Mouse (Mus musculus) CH12.LX (cell line): ENCODE measurements at regions not wholly inside any gene's neighbourhood (a gene's known extent, or its start where the extent isn't known, plus 50 kb on each side); places are given as distances from the start of the nearest gene placed in this dataset.

Source experiments
- CHD2 ChIP-seq: IDR thresholded peaks from 2 replicates; pipeline ENCODE4 v1.6.1; 2011; ENCODE audit warnings: low read length, improper control_type of control experiment
- CTCF ChIP-seq, 2 experiments: IDR thresholded peaks in 1 of 2; conservative IDR thresholded peaks in 1 of 2; 2 replicates each; pipeline ENCODE4 v1.5.1; 2011 to 2012; ENCODE audit warnings: low read depth in 2 of 2, low read length in 2 of 2, improper control_type of control experiment in 1 of 2, inconsistent platforms in 1 of 2, mild to moderate bottlenecking in 1 of 2, moderate library complexity in 1 of 2
- E2F4 ChIP-seq: IDR thresholded peaks from 2 replicates; pipeline ENCODE4 v1.6.1; 2011; ENCODE audit warnings: low read depth, low read length, improper control_type of control experiment; ENCODE audit not compliant: insufficient replicate concordance
- EP300 ChIP-seq: IDR thresholded peaks from 2 replicates; pipeline ENCODE4 v1.6.1; 2011; ENCODE audit warnings: low read length, improper control_type of control experiment
- GABPA ChIP-seq: IDR thresholded peaks from 2 replicates; pipeline ENCODE4 v1.6.1; 2012; ENCODE audit warnings: low read depth, low read length, improper control_type of control experiment, inconsistent platforms; ENCODE audit not compliant: insufficient replicate concordance
- HCFC1 ChIP-seq: IDR thresholded peaks from 2 replicates; pipeline ENCODE4 v1.6.1; 2012; ENCODE audit warnings: low read depth, mild to moderate bottlenecking, inconsistent platforms, low read length, improper control_type of control experiment
- KAT2A ChIP-seq: IDR thresholded peaks from 2 replicates; pipeline ENCODE4 v1.6.1; 2012; ENCODE audit warnings: low read length, improper control_type of control experiment, inconsistent platforms; ENCODE audit not compliant: insufficient replicate concordance
- MAX ChIP-seq: IDR thresholded peaks from 2 replicates; pipeline ENCODE4 v1.6.1; 2011; ENCODE audit warnings: low read length, improper control_type of control experiment
- MXI1 ChIP-seq: IDR thresholded peaks from 2 replicates; pipeline ENCODE4 v1.6.1; 2011; ENCODE audit warnings: mild to moderate bottlenecking, low read depth, low read length, improper control_type of control experiment
- MYC ChIP-seq: IDR thresholded peaks from 2 replicates; pipeline ENCODE4 v1.6.1; 2011; ENCODE audit warnings: low read depth, mild to moderate bottlenecking, improper control_type of control experiment, low read length
- NRF1 ChIP-seq: IDR thresholded peaks from 2 replicates; pipeline ENCODE4 v1.6.1; 2014; ENCODE audit warnings: low read depth, mild to moderate bottlenecking, inconsistent platforms, low read length, improper control_type of control experiment, moderate library complexity
- POLR2A ChIP-seq: IDR thresholded peaks from 2 replicates; pipeline ENCODE4 v1.6.1; 2011; ENCODE audit warnings: low read depth, mild to moderate bottlenecking, improper control_type of control experiment, low read length
- RCOR1 ChIP-seq: conservative IDR thresholded peaks from 2 replicates; pipeline ENCODE4 v1.6.1; 2012; ENCODE audit warnings: low read depth, mild to moderate bottlenecking, inconsistent platforms, low read length, improper control_type of control experiment
- USF2 ChIP-seq: conservative IDR thresholded peaks from 2 replicates; pipeline ENCODE4 v1.6.1; 2011; ENCODE audit warnings: low read depth, low read length, improper control_type of control experiment

- TF ChIP-seq USF2 = no peak
- no peak for TF ChIP-seq CHD2
- TF ChIP-seq MAX = peak; percentile 68; the same call in 1 of the 2 replicates
- no peak for TF ChIP-seq MXI1
- no peak for TF ChIP-seq E2F4
- TF ChIP-seq EP300 = no peak; the same call in 1 of the 2 replicates
- TF ChIP-seq POLR2A = no peak
- no peak for TF ChIP-seq MYC
- TF ChIP-seq RCOR1 = no peak
- TF ChIP-seq CTCF (conservative IDR thresholded peaks at IDR 0.05 in 1 of 2, IDR thresholded peaks at IDR 0.05 in 1 of 2; ENCODE audit: low read depth in 2 of 2, low read length in 2 of 2) = no peak
- no peak for TF ChIP-seq GABPA
- no peak for TF ChIP-seq HCFC1
- TF ChIP-seq KAT2A = no peak
- no peak for TF ChIP-seq NRF1
Measured at GRCm38 (mm10) chr11:117569566-117570101, 84.5 kb upstream of the Tnrc6c start.
